Mouse (Mus musculus) liver, embryonic 14.5 days (tissue): ENCODE data around the gene Rnf11.

Experiments used
- CTCF ChIP-seq: IDR thresholded peaks from 2 replicates; pipeline ENCODE4 v1.5.1; 2016; ENCODE audit warnings: antibody characterized with exemption, low read depth, control low read depth
- EP300 ChIP-seq: IDR thresholded peaks from 2 replicates; pipeline ENCODE4 v1.6.1; 2016; ENCODE audit warnings: antibody characterized with exemption, low read depth

DNA sequence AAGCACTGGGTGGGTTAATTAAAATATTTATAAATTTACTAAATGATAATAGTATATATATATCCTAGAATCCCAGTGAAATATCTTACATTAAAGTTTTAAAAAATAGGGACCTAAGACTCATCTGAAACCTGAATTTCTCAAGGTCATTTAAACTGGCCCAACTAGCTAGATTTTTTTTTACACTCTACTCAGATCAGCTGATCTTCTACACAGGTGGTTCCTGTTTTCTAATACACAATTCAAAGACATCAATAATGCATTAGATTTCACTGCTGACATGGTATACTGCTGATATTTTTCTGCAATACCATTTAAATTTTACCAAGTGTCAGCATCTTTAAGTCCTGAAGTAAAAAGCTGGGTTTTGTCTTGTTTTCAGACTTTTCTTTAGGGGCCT, 20.6 kb downstream of the Rnf11 start:
- TF ChIP-seq EP300 (no peak), CTCF (no peak)
